Mouse (Mus musculus): ENCODE measurements around the gene Lpcat2. TPM values are rescaled to one million over a fixed set of nuclear protein-coding genes. Genes with fewer than 3 reads are reported as not detected.

Lpcat2 gene
- polyA plus RNA-seq, 1 experiment from 2014 or later, result 8.0 TPM

DNA sequence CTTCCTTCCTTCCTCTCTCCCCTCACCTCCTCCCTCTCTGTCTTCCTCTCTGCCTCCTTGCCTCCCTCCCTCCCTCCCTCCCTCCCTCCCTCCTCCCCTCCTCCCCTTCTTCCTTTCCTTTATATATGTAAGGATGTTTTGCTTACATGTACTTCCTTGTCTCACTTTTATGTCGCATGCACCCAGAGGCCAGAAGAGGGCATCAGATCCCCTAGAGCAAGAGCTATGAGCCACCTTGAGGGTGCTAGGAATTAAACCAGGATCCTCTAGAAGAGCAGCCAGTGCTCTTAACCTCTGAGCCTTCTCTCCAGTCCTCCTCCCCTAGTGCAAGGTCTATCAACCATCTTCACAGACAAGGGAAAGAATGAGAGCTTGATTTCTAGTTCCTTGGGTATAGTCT is 40.9 kb downstream of the Lpcat2 start:
- no peak for ATAC-seq (ENCODE audit: insufficient read depth)
- Histone ChIP-seq H3K4me1 (ENCODE audit: insufficient read depth) (no peaks in the 10 kb centered on the region), H3K4me3 (ENCODE audit: low read depth, low read length) (no peak overlapping the region), H3K27ac (ENCODE audit: low read depth) (no peak overlapping the region), H3K27me3 (ENCODE audit: insufficient read depth, low read length) (no peaks in the 10 kb centered on the region), H3K36me3 (ENCODE audit: insufficient read depth) (no peaks in the 10 kb centered on the region), H3K4me2 (no peak overlapping the region), H3K9me3 (ENCODE audit: low read depth, low read length) (no peaks in the 10 kb centered on the region), H3K9ac (no peak overlapping the region)
- TF ChIP-seq CTCF (IDR thresholded peaks at IDR 0.05; ENCODE audit: low read depth), result no peak
- DNase-seq, result no peak
- 75% methylated on average over 1 of the region's 1 CpGs for WGBS

DNA sequence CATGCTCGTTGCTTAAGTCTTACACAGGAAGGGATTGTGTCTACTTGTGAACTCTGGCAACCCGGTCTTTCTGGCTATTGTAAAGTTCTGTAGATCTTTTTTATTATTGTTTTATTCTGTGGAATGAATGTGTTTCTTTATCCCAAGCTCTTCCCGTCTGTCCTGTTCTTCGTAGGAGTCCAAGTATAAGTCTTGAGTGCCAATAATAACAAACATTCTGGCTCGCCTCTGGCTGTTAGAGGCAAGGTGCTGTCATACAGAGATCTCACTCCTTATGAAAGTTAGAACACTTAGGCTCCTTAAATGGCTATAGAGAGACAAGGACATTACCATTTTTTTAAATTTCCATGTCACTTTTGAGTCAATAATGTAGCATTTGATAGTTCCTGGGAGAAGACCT is 41.5 kb downstream of the Lpcat2 start:
- TF ChIP-seq CTCF (IDR thresholded peaks at IDR 0.05; ENCODE audit: low read depth), result no peak

DNA sequence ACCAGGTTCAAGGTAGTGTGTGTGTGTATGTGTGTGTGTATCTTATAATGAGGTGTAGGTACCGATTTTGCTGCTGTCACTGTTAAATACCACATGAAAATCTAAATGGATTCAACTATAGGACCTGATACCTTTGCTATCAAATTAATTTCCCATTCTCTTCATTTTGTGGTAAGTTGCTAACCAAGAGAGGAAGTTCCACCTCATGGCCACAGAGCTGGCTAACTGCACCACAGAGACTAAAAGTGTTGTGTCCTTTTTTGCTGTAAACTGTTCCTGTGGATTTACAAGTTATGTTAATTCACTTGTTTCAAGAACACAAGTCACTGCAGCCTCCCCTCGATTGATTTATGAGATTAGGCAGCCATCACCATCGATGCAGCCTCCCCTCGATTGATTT is 42.7 kb downstream of the Lpcat2 start:
- no peak for TF ChIP-seq CTCF (IDR thresholded peaks at IDR 0.05; ENCODE audit: low read depth)
- Histone ChIP-seq H3K27me3 (ENCODE audit: insufficient read depth, low read length) (no peaks in the 10 kb centered on the region), H3K4me1 (ENCODE audit: insufficient read depth) (no peaks in the 10 kb centered on the region), H3K4me2 (no peak overlapping the region), H3K27ac (ENCODE audit: low read depth) (no peak overlapping the region), H3K9me3 (ENCODE audit: low read depth, low read length) (no peaks in the 10 kb centered on the region), H3K36me3 (ENCODE audit: insufficient read depth) (no peaks in the 10 kb centered on the region), H3K4me3 (ENCODE audit: low read depth, low read length) (no peak overlapping the region), H3K9ac (no peak overlapping the region)
- ATAC-seq (ENCODE audit: insufficient read depth) (no peak), DNase-seq (no peak)
- WGBS, result 71% methylated on average over 4 of the region's 4 CpGs

More for the DNA sequence above, 41.5 kb downstream of the Lpcat2 start:
- no peak for ATAC-seq (ENCODE audit: insufficient read depth)
- Histone ChIP-seq H3K27ac (ENCODE audit: low read depth) (no peak overlapping the region), H3K27me3 (ENCODE audit: insufficient read depth, low read length) (no peaks in the 10 kb centered on the region), H3K36me3 (ENCODE audit: insufficient read depth) (no peaks in the 10 kb centered on the region), H3K4me3 (ENCODE audit: low read depth, low read length) (no peak overlapping the region), H3K4me1 (ENCODE audit: insufficient read depth) (no peaks in the 10 kb centered on the region), H3K4me2 (no peak overlapping the region), H3K9me3 (ENCODE audit: low read depth, low read length) (no peaks in the 10 kb centered on the region), H3K9ac (no peak overlapping the region)
- DNase-seq, result peak; percentile 47
- 40% methylated on average over 5 of the region's 5 CpGs for WGBS

DNA sequence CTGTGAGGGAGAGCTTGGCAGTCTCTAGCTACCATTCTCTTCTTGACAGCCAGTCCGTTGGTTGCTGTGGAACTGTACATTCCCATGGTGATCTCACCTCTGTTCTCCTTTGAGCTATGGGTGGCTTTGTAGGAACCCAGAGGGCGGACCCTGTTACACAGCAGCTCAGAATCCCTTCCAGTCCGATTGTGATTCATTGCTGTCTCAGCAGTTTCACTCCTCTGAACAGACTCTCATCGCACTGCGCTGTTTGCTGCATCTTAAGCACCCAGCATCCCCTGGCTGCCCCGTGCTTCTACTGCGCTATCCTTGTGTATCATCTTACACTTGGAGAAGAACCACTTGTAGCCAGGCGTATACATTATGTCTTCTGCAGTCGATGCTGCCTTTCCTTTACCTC is 44.5 kb downstream of the Lpcat2 start:
- Histone ChIP-seq H3K4me2 (no peak overlapping the region), H3K9me3 (ENCODE audit: low read depth, low read length) (no peaks in the 10 kb centered on the region), H3K9ac (no peak overlapping the region), H3K4me3 (ENCODE audit: low read depth, low read length) (no peak overlapping the region), H3K4me1 (ENCODE audit: insufficient read depth) (no peaks in the 10 kb centered on the region), H3K36me3 (ENCODE audit: insufficient read depth) (no peaks in the 10 kb centered on the region), H3K27me3 (ENCODE audit: insufficient read depth, low read length) (no peaks in the 10 kb centered on the region), H3K27ac (ENCODE audit: low read depth) (no peak overlapping the region)
- no peak for TF ChIP-seq CTCF (IDR thresholded peaks at IDR 0.05; ENCODE audit: low read depth)
- DNase-seq (no peak), ATAC-seq (ENCODE audit: insufficient read depth) (no peak)
- 82% methylated on average over 9 of the region's 9 CpGs for WGBS

DNA sequence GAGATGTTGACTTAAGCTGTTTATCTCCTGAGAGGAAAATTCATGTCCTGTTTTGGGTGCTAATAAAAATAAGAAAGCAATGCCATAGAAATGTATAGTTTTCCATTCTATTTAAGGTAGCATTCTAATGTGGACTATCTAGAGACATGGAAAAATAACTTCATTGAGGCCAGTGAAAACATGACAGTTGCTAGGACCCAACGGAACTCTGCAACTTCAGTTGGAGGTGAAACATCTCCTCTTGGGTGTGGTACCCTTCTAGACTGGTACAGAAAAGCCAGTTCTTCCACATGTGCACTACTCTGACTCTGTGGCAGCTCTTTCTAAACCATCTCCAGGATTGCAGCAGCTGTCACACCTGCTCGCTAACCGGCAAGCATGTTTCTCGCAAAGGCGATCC is 46.0 kb downstream of the Lpcat2 start, which contains the start of gene Capns2:
Gene Capns2 (plus strand): TSS at position 301 of the 400 bp plus-strand sequence.
- 85% methylated on average over 5 of the region's 5 CpGs for WGBS
- Histone ChIP-seq H3K4me2 (no peak within 1 kb of the TSS), H3K9me3 (ENCODE audit: low read depth, low read length) (no peaks in the 10 kb centered on the region), H3K9ac (no peak within 1 kb of the TSS), H3K36me3 (ENCODE audit: insufficient read depth) (no peaks in the 10 kb centered on the region), H3K27me3 (ENCODE audit: insufficient read depth, low read length) (no peaks in the 10 kb centered on the region), H3K4me3 (ENCODE audit: low read depth, low read length) (no peak within 1 kb of the TSS), H3K27ac (ENCODE audit: low read depth) (no peak within 1 kb of the TSS), H3K4me1 (ENCODE audit: insufficient read depth) (no peaks in the 10 kb centered on the region)
- DNase-seq (no peak), ATAC-seq (ENCODE audit: insufficient read depth) (no peak)
- no peak for TF ChIP-seq CTCF (IDR thresholded peaks at IDR 0.05; ENCODE audit: low read depth)

DNA sequence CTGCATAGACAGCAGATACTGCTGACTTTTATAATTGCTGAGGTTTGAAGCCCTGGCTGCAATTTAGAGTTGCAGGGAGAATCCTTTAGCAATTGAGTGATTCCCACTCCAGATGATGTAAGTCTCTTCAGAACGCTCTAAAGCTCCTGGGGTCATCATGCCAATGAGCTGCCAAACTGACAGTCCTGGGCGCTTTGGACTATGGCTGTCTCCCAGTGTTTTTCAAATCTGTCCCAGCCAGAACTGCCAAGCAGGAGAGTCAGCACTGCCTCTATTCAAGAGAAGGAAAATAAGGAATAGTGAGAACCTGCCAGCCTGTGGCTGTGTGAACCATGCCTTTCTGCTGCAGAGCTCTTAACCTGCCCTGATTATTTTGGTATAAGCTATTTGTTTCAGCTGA is 47.8 kb downstream of the Lpcat2 start:
- DNase-seq, result no peak
- Histone ChIP-seq H3K4me3 (ENCODE audit: low read depth, low read length) (no peak overlapping the region), H3K4me2 (no peak overlapping the region), H3K4me1 (ENCODE audit: insufficient read depth) (no peaks in the 10 kb centered on the region), H3K9me3 (ENCODE audit: low read depth, low read length) (no peaks in the 10 kb centered on the region), H3K27me3 (ENCODE audit: insufficient read depth, low read length) (no peaks in the 10 kb centered on the region), H3K36me3 (ENCODE audit: insufficient read depth) (no peaks in the 10 kb centered on the region), H3K9ac (no peak overlapping the region), H3K27ac (ENCODE audit: low read depth) (no peak overlapping the region)
- TF ChIP-seq CTCF (IDR thresholded peaks at IDR 0.05; ENCODE audit: low read depth), result no peak
- no peak for ATAC-seq (ENCODE audit: insufficient read depth)
- WGBS, result 69% methylated on average over 2 of the region's 2 CpGs

DNA sequence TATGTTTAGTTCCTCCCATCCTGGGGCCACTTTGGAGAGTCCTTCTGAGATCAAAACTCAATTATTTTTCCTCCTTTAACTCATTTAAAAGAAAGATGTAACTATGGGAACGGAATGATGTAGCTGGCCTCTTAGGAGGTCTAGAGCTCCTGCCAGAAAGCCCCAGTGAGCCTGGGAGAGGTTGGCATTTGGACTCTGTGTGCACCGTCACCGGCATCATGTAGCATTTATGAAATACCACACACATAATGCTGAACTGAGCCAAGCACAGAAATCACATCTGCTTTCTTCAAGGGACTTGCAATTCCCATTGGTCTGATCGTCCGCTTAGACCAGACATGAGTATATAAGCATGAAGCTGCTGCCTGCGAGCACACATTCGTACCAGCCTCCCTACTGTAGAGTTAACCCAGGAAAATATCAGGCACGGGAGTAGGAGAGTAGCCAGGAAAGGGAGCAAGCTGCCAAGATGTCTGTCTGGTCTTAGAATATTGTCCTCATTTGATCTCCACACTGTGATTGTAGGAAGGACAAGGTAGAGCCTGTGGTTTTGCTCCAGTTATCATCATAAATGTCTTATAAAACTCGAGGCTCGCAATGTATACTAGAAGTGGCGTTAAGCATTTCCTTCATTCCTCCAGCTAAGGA is 48.5 kb downstream of the Lpcat2 start:
- ATAC-seq (ENCODE audit: insufficient read depth) (no peak), DNase-seq (no peak)
- Histone ChIP-seq H3K4me1 (ENCODE audit: insufficient read depth) (no peaks in the 10 kb centered on the region), H3K9me3 (ENCODE audit: low read depth, low read length) (no peaks in the 10 kb centered on the region), H3K27ac (ENCODE audit: low read depth) (no peak overlapping the region), H3K4me3 (ENCODE audit: low read depth, low read length) (no peak overlapping the region), H3K36me3 (ENCODE audit: insufficient read depth) (no peaks in the 10 kb centered on the region), H3K27me3 (ENCODE audit: insufficient read depth, low read length) (no peaks in the 10 kb centered on the region), H3K4me2 (no peak overlapping the region), H3K9ac (no peak overlapping the region)
- TF ChIP-seq CTCF (IDR thresholded peaks at IDR 0.05; ENCODE audit: low read depth), result no peak
- WGBS, result 84% methylated on average over 11 of the region's 11 CpGs
